Mouse (Mus musculus) limb, embryonic 11.5 days (tissue): ENCODE measurements around the gene Sumo2. TPM values are rescaled to one million over a fixed set of nuclear protein-coding genes. Genes with fewer than 3 reads are reported as not detected.
A peak's percentile ranks its signal among the peaks of the same experiment; 100 is the strongest.

Experiments
- ATAC-seq: fragments of 200-750 bp; cut with Nextera tagmentation; 2 replicates; pipeline ENCODE4 v1.8.0; 2017; ENCODE audit warnings: low read depth; ENCODE audit not compliant: insufficient number of reproducible peaks, low FRiP score, low TSS enrichment
- DNase-seq: peaks from one replicate; pipeline ENCODE4 v3.0.0-alpha.2; 2015; ENCODE audit warnings: low spot score
- H3K27ac ChIP-seq: fragments of 300-500 bp; sonication (generic); replicated peaks from 2 replicates; pipeline ENCODE4 v1.5.1; 2014; ENCODE audit warnings: low read depth, mild to moderate bottlenecking, low read length
- H3K27me3 ChIP-seq: fragments of 300-500 bp; sonication (generic); 2 replicates; pipeline ENCODE4 v1.6.1; 2014; ENCODE audit warnings: mild to moderate bottlenecking, low read length, mixed read lengths; ENCODE audit not compliant: control insufficient read depth, insufficient read depth
- H3K36me3 ChIP-seq: fragments of 300-500 bp; sonication (generic); 2 replicates; pipeline ENCODE4 v1.6.1; 2014; ENCODE audit warnings: mild to moderate bottlenecking, low read length, moderate library complexity, mixed read lengths; ENCODE audit not compliant: control insufficient read depth, insufficient read depth
- H3K4me1 ChIP-seq: fragments of 300-500 bp; sonication (generic); 2 replicates; pipeline ENCODE4 v1.6.1; 2014; ENCODE audit warnings: low read length, mixed read lengths; ENCODE audit not compliant: control insufficient read depth, insufficient read depth
- H3K4me2 ChIP-seq: fragments of 300-500 bp; sonication (generic); 2 replicates; pipeline ENCODE4 v1.6.1; 2014; ENCODE audit warnings: low read depth, mild to moderate bottlenecking, moderate library complexity; ENCODE audit not compliant: severe bottlenecking
- H3K4me3 ChIP-seq: fragments of 300-500 bp; sonication (generic); 2 replicates; pipeline ENCODE4 v1.5.1; 2014; ENCODE audit warnings: low read depth, low read length
- H3K9ac ChIP-seq: fragments of 300-500 bp; sonication (generic); 2 replicates; pipeline ENCODE4 v1.6.1; 2014; ENCODE audit warnings: mild to moderate bottlenecking, low read length
- H3K9me3 ChIP-seq: fragments of 300-500 bp; sonication (generic); 2 replicates; pipeline ENCODE4 v1.6.1; 2016; ENCODE audit warnings: low read length; ENCODE audit not compliant: control insufficient read depth
- WGBS: fragments of 180-500 bp; shearing (Covaris S2); extraction: QIAGEN DNeasy Blood & Tissue Kit; methylation state at CpG from one replicate; pipeline ENCODE4 v1.1.7; 2014; 5-methylcytosine and 5-hydroxymethylcytosine counted together
- polyA plus RNA-seq: library from polyadenylated mRNA; unstranded; fragments of >200 nt; fragmentation: Nextera tagmentation; extraction: Ambion mirVana; gene quantifications from 2 replicates; pipeline ENCODE4 v1.2.1, GENCODE M21; 2014

Gene Sumo2
- 1,466 and 1,467 TPM in 2 replicates for polyA plus RNA-seq

- Histone ChIP-seq H3K27me3 (no peaks in the 10 kb centered on the region), H3K27ac (peak within 1 kb of the TSS; percentile 100), H3K9ac (peak within 1 kb of the TSS; percentile 99), H3K4me2 (peak within 1 kb of the TSS; percentile 51), H3K4me3 (peak within 1 kb of the TSS; percentile 87), H3K36me3 (peaks cover 7% of the 10 kb centered on the region; the same call in 1 of the 2 replicates), H3K4me1 (no peaks in the 10 kb centered on the region), H3K9me3 (no peaks in the 10 kb centered on the region)
- WGBS, result under 1% methylated on average over 62 of the region's 70 CpGs
- peak; percentile 88 for ATAC-seq
- DNase-seq, result peak; percentile 99
Measured at GRCm38 (mm10) chr11:115536038-115536681, at the start of gene Sumo2. TSS of gene Sumo2 (minus strand) at chr11:115536276.

- ATAC-seq (no peak), DNase-seq (no peak)
- no peak overlapping the region for H3K4me3 ChIP-seq
- whole genome bisulfite sequencing, result 91% methylated on average over 7 of the region's 7 CpGs
- H3K9ac ChIP-seq, result no peak overlapping the region
- H3K4me2 ChIP-seq, result no peak overlapping the region
- H3K4me1 ChIP-seq, result no peaks in the 10 kb centered on the region
- H3K9me3 ChIP-seq, result no peaks in the 10 kb centered on the region
- peaks cover 65% of the 10 kb centered on the region for H3K36me3 ChIP-seq
- H3K27ac ChIP-seq, result no peak overlapping the region
- H3K27me3 ChIP-seq, result no peaks in the 10 kb centered on the region
Measured at GRCm38 (mm10) chr11:115585573-115586100, 49.6 kb upstream of the Sumo2 start.

GRCm38 (mm10) chr11:115584376-115585073 is 48.4 kb upstream of the Sumo2 start:
- DNase-seq, result no peak
- H3K4me2 ChIP-seq, result no peak overlapping the region
- H3K4me1 ChIP-seq, result no peaks in the 10 kb centered on the region
- WGBS, result 87% methylated on average over 10 of the region's 10 CpGs
- H3K27me3 ChIP-seq, result no peaks in the 10 kb centered on the region
- H3K9me3 ChIP-seq, result no peaks in the 10 kb centered on the region
- no peak overlapping the region for H3K27ac ChIP-seq
- H3K36me3 ChIP-seq, result peaks cover 55% of the 10 kb centered on the region
- no peak overlapping the region for H3K4me3 ChIP-seq
- ATAC-seq, result no peak
- no peak overlapping the region for H3K9ac ChIP-seq

- H3K4me2 ChIP-seq, result no peak overlapping the region
- no peaks in the 10 kb centered on the region for H3K4me1 ChIP-seq
- no peak overlapping the region for H3K27ac ChIP-seq
- H3K9me3 ChIP-seq, result no peaks in the 10 kb centered on the region
- no peak overlapping the region for H3K9ac ChIP-seq
- DNase-seq (no peak), ATAC-seq (no peak)
- H3K36me3 ChIP-seq, result peaks cover 55% of the 10 kb centered on the region
- no peak overlapping the region for H3K4me3 ChIP-seq
- WGBS, result 89% methylated on average over 10 of the region's 10 CpGs
- H3K27me3 ChIP-seq, result no peaks in the 10 kb centered on the region
Measured at GRCm38 (mm10) chr11:115582913-115583606, 47.0 kb upstream of the Sumo2 start.

- no peak for DNase-seq
- H3K27me3 ChIP-seq, result no peaks in the 10 kb centered on the region
- no peaks in the 10 kb centered on the region for H3K9me3 ChIP-seq
- no peak for ATAC-seq
- peaks cover 34% of the 10 kb centered on the region for H3K36me3 ChIP-seq
- H3K9ac ChIP-seq, result no peak overlapping the region
- no peaks in the 10 kb centered on the region for H3K4me1 ChIP-seq
- no peak overlapping the region for H3K4me2 ChIP-seq
- no peak overlapping the region for H3K4me3 ChIP-seq
- no peak overlapping the region for H3K27ac ChIP-seq
Measured at GRCm38 (mm10) chr11:115579080-115579479, 43.0 kb upstream of the Sumo2 start.

GRCm38 (mm10) chr11:115564961-115565360 is 28.9 kb upstream of the Sumo2 start:
- peak overlapping the region; percentile 58 for H3K9ac ChIP-seq

GRCm38 (mm10) chr11:115564064-115564809 is 28.2 kb upstream of the Sumo2 start, which contains the start of gene Nup85:
TSS of gene Nup85 (plus strand) at chr11:115564434.
- Histone ChIP-seq H3K27ac (0 out of 2 replicates have a peak within 1 kb of the TSS, but pooled peaks have one; percentile 2), H3K9ac (peak within 1 kb of the TSS; percentile 58), H3K36me3 (peaks cover 10% of the 10 kb centered on the region; the same call in 1 of the 2 replicates), H3K27me3 (no peaks in the 10 kb centered on the region), H3K4me2 (peak within 1 kb of the TSS; percentile 76), H3K9me3 (no peaks in the 10 kb centered on the region), H3K4me3 (peak within 1 kb of the TSS; percentile 76), H3K4me1 (peaks cover 7% of the 10 kb centered on the region; the same call in 1 of the 2 replicates)
- peak; percentile 99 for DNase-seq
- peak; percentile 87 for ATAC-seq
- under 1% methylated on average over 42 of the region's 42 CpGs for WGBS

More at GRCm38 (mm10) chr11:115564961-115565360, 28.9 kb upstream of the Sumo2 start:
- WGBS, result 19% methylated on average over 7 of the region's 7 CpGs
- Histone ChIP-seq H3K4me1 (peaks cover 7% of the 10 kb centered on the region; the same call in 1 of the 2 replicates), H3K4me3 (peak overlapping the region; percentile 76), H3K36me3 (peaks cover 16% of the 10 kb centered on the region), H3K9me3 (no peaks in the 10 kb centered on the region), H3K27me3 (no peaks in the 10 kb centered on the region), H3K27ac (no peak overlapping the region), H3K4me2 (peak overlapping the region; percentile 76)
- no peak for ATAC-seq
- no peak for DNase-seq
